Mouse (Mus musculus) intestine, embryonic 14.5 days (tissue): Measurements from ENCODE around the gene Fgfr2. TPM values are rescaled to one million over a fixed set of nuclear protein-coding genes. Genes with fewer than 3 reads are reported as not detected.

Source experiments
- ATAC-seq: fragments of 200-750 bp; cut with Nextera tagmentation; replicated peaks from 2 replicates; pipeline ENCODE4 v1.8.0; 2017; ENCODE audit warnings: low read depth, moderate number of reproducible peaks, moderate TSS enrichment, moderate library complexity; ENCODE audit not compliant: low FRiP score, low TSS enrichment
- DNase-seq: peaks from one replicate; pipeline ENCODE4 v3.0.0-alpha.2; 2018; ENCODE audit warnings: low spot score
- H3K27ac ChIP-seq: fragments of 300-500 bp; sonication (generic); 2 replicates; pipeline ENCODE4 v1.5.1; 2014; ENCODE audit warnings: low read depth, mild to moderate bottlenecking, control low read depth
- H3K27me3 ChIP-seq: fragments of 300-500 bp; sonication (generic); replicated peaks from 2 replicates; pipeline ENCODE4 v1.6.1; 2014; ENCODE audit warnings: low read length, control low read depth; ENCODE audit not compliant: control insufficient read depth, insufficient read depth
- H3K36me3 ChIP-seq: fragments of 300-500 bp; sonication (generic); 2 replicates; pipeline ENCODE4 v1.6.1; 2014; ENCODE audit warnings: low read length, control low read depth; ENCODE audit not compliant: control insufficient read depth, insufficient read depth
- H3K4me1 ChIP-seq: fragments of 300-500 bp; sonication (generic); replicated peaks from 2 replicates; pipeline ENCODE4 v1.6.1; 2014; ENCODE audit warnings: low read length, control low read depth, mixed read lengths; ENCODE audit not compliant: control insufficient read depth, insufficient read depth
- H3K4me2 ChIP-seq: fragments of 300-500 bp; sonication (generic); 2 replicates; pipeline ENCODE4 v1.6.1; 2014; ENCODE audit warnings: low read length
- H3K4me3 ChIP-seq: fragments of 300-500 bp; sonication (generic); 2 replicates; pipeline ENCODE4 v1.5.1; 2014; ENCODE audit warnings: low read depth, low read length, control low read depth, mixed read lengths
- H3K9ac ChIP-seq: fragments of 300-500 bp; sonication (generic); 2 replicates; pipeline ENCODE4 v1.6.1; 2014; ENCODE audit warnings: mild to moderate bottlenecking, low read length
- H3K9me3 ChIP-seq: fragments of 300-500 bp; sonication (generic); 2 replicates; pipeline ENCODE4 v1.6.1; 2016; ENCODE audit warnings: low read length, control low read depth; ENCODE audit not compliant: control insufficient read depth
- WGBS: fragments of 180-500 bp; shearing (Covaris S2); extraction: QIAGEN DNeasy Blood & Tissue Kit; methylation state at CpG from one replicate; pipeline ENCODE4 v1.1.7; 2014; 5-methylcytosine and 5-hydroxymethylcytosine counted together
- polyA plus RNA-seq: library from polyadenylated mRNA; unstranded; fragments of >200 nt; fragmentation: Nextera tagmentation; extraction: Ambion mirVana; gene quantifications from 2 replicates; pipeline ENCODE4 v1.2.1, GENCODE M21; 2014

The Fgfr2 gene
- polyA plus RNA-seq, 1 experiment from 2014 or later, result 105 TPM

- 54% methylated on average over 5 of the region's 5 CpGs for whole genome bisulfite sequencing
- Histone ChIP-seq H3K27me3 (no peaks in the 10 kb centered on the region), H3K4me3 (no peak overlapping the region), H3K9ac (no peak overlapping the region), H3K9me3 (no peaks in the 10 kb centered on the region), H3K36me3 (no peaks in the 10 kb centered on the region), H3K27ac (no peak overlapping the region), H3K4me2 (no peak overlapping the region), H3K4me1 (peaks cover 9% of the 10 kb centered on the region)
- DNase-seq (no peak), ATAC-seq (no peak)
Measured at GRCm38 (mm10) chr7:130948563-130949208, 2174.5 kb downstream of the Fgfr2 start.

GRCm38 (mm10) chr7:130946303-130946702, 2176.8 kb downstream of the Fgfr2 start:
- H3K9me3 ChIP-seq, result no peaks in the 10 kb centered on the region
- WGBS, result 85% methylated on average over 12 of the region's 12 CpGs

GRCm38 (mm10) chr7:130945730-130946129, 2177.4 kb downstream of the Fgfr2 start:
- Histone ChIP-seq H3K27me3 (no peaks in the 10 kb centered on the region), H3K9ac (no peak overlapping the region), H3K4me2 (no peak overlapping the region), H3K4me1 (peaks cover 11% of the 10 kb centered on the region), H3K27ac (no peak overlapping the region), H3K4me3 (no peak overlapping the region), H3K36me3 (no peaks in the 10 kb centered on the region), H3K9me3 (no peaks in the 10 kb centered on the region)
- no peak for ATAC-seq
- no peak for DNase-seq
- 95% methylated on average over 3 of the region's 3 CpGs for WGBS

More at GRCm38 (mm10) chr7:130946303-130946702, 2176.8 kb downstream of the Fgfr2 start:
- peaks cover 9% of the 10 kb centered on the region for H3K4me1 ChIP-seq
- ATAC-seq (no peak), DNase-seq (no peak)
- no peak overlapping the region for H3K9ac ChIP-seq
- no peak overlapping the region for H3K27ac ChIP-seq
- H3K4me3 ChIP-seq, result no peak overlapping the region
- H3K4me2 ChIP-seq, result no peak overlapping the region
- no peaks in the 10 kb centered on the region for H3K36me3 ChIP-seq
- no peaks in the 10 kb centered on the region for H3K27me3 ChIP-seq

- H3K4me3 ChIP-seq, result no peak overlapping the region
- H3K27me3 ChIP-seq, result no peaks in the 10 kb centered on the region
- H3K4me2 ChIP-seq, result no peak overlapping the region
- 89% methylated on average over 11 of the region's 11 CpGs for WGBS
- H3K36me3 ChIP-seq, result no peaks in the 10 kb centered on the region
- peaks cover 18% of the 10 kb centered on the region for H3K4me1 ChIP-seq
- H3K9me3 ChIP-seq, result no peaks in the 10 kb centered on the region
- H3K9ac ChIP-seq, result no peak overlapping the region
- ATAC-seq, result no peak
- no peak overlapping the region for H3K27ac ChIP-seq
- DNase-seq, result no peak
Measured at GRCm38 (mm10) chr7:130944766-130945475, 2178.2 kb downstream of the Fgfr2 start.

GRCm38 (mm10) chr7:130943280-130943895, 2179.8 kb downstream of the Fgfr2 start:
- H3K27ac ChIP-seq, result no peak overlapping the region
- H3K36me3 ChIP-seq, result no peaks in the 10 kb centered on the region
- H3K4me3 ChIP-seq, result no peak overlapping the region
- DNase-seq, result no peak
- no peak overlapping the region for H3K9ac ChIP-seq
- WGBS, result 90% methylated on average over 9 of the region's 9 CpGs
- H3K4me1 ChIP-seq, result 0 out of 2 replicates have a peak, but pooled peaks cover 9% of the 10 kb centered on the region
- H3K9me3 ChIP-seq, result no peaks in the 10 kb centered on the region
- no peak for ATAC-seq
- no peak overlapping the region for H3K4me2 ChIP-seq
- H3K27me3 ChIP-seq, result peaks cover 3% of the 10 kb centered on the region

- no peak overlapping the region for H3K9ac ChIP-seq
- no peaks in the 10 kb centered on the region for H3K36me3 ChIP-seq
- H3K27ac ChIP-seq, result no peak overlapping the region
- DNase-seq (no peak), ATAC-seq (no peak)
- no peak overlapping the region for H3K4me3 ChIP-seq
- H3K27me3 ChIP-seq, result peaks cover 30% of the 10 kb centered on the region
- WGBS, result 39% methylated on average over 8 of the region's 8 CpGs
- no peaks in the 10 kb centered on the region for H3K9me3 ChIP-seq
- H3K4me2 ChIP-seq, result no peak overlapping the region
- H3K4me1 ChIP-seq, result peaks cover 22% of the 10 kb centered on the region
Measured at GRCm38 (mm10) chr7:130940733-130941132, 2182.4 kb downstream of the Fgfr2 start.

GRCm38 (mm10) chr7:130938896-130939295, 2184.3 kb downstream of the Fgfr2 start:
- Histone ChIP-seq H3K4me2 (no peak overlapping the region), H3K9ac (no peak overlapping the region), H3K36me3 (no peaks in the 10 kb centered on the region), H3K4me3 (no peak overlapping the region), H3K4me1 (peaks cover 27% of the 10 kb centered on the region), H3K27me3 (peaks cover 48% of the 10 kb centered on the region), H3K27ac (no peak overlapping the region), H3K9me3 (no peaks in the 10 kb centered on the region)
- WGBS, result 94% methylated on average over 8 of the region's 8 CpGs
- no peak for ATAC-seq
- no peak for DNase-seq

GRCm38 (mm10) chr7:130938005-130938404, 2185.1 kb downstream of the Fgfr2 start:
- ATAC-seq (no peak), DNase-seq (no peak)
- Histone ChIP-seq H3K9me3 (no peaks in the 10 kb centered on the region), H3K36me3 (no peaks in the 10 kb centered on the region), H3K4me3 (no peak overlapping the region), H3K4me1 (peaks cover 27% of the 10 kb centered on the region), H3K27me3 (peaks cover 57% of the 10 kb centered on the region), H3K9ac (no peak overlapping the region), H3K27ac (no peak overlapping the region), H3K4me2 (no peak overlapping the region)
- WGBS, result 68% methylated on average over 4 of the region's 4 CpGs
